Mouse (Mus musculus) lung, adult 2 months (tissue): Measurements from ENCODE around the gene Ltv1.

Experiments
- CTCF ChIP-seq: fragments of 200-500 bp; IDR thresholded peaks from 2 replicates; pipeline ENCODE4 v1.5.1; 2011; ENCODE audit warnings: mild to moderate bottlenecking, low read length, control low read depth; ENCODE audit not compliant: insufficient read depth
- POLR2A ChIP-seq: fragments of 200-500 bp; IDR thresholded peaks from 2 replicates; pipeline ENCODE4 v1.6.1; 2011; ENCODE audit warnings: low read depth, mild to moderate bottlenecking, control low read depth, low read length, borderline replicate concordance; ENCODE audit errors: extremely low read depth

DNA sequence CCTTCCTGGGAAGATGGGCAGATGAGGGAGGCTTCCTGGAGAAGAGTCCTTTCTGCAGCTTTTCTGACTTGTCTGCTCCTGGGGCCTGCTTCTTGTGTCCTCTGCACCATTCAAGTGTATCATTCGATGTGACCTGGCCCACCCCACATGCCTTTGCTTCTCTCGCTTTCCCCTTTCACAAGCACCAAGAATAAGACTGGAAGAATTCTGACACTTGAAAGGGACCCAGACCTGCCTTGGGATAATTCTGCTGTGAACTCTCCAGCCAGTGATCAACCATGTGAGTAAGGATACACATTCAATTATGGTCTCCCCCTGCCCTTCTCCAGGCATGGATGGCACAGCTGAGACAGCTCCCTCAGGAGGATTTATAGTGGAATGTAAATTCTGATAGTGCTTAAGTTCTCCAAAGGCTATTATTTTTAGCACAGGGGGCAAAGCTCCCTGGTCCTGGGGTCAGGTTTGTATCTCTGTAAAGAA lies 40.2 kb upstream of the Ltv1 start:
- no peak for TF ChIP-seq CTCF
- no peak for TF ChIP-seq POLR2A
